Mouse (Mus musculus) spleen, adult 2 months (tissue): ENCODE results near the gene Pdzph1. TPM values are rescaled to one million over a fixed set of nuclear protein-coding genes. Genes with fewer than 3 reads are reported as not detected.
A peak's percentile ranks its signal among the peaks of the same experiment; 100 is the strongest.

ENCODE experiments used
- DNase-seq, 2 experiments: peaks; one replicate each; pipeline versions ENCODE4 v3.0.0 to v3.0.0-alpha.2; 2012 to 2021; ENCODE audit warnings: low spot score in 2 of 2, low read depth in 1 of 2
- H3K27ac ChIP-seq: fragments of 200-500 bp; 2 replicates; pipeline ENCODE4 v1.5.1; 2012; ENCODE audit warnings: low read length, inconsistent platforms; ENCODE audit not compliant: insufficient read depth
- H3K27me3 ChIP-seq: fragments of 200-500 bp; 2 replicates; pipeline ENCODE4 v1.6.1; 2012; ENCODE audit warnings: mild to moderate bottlenecking, moderate library complexity, low read length, inconsistent platforms; ENCODE audit not compliant: control insufficient read depth, insufficient read depth
- H3K36me3 ChIP-seq: fragments of 200-500 bp; 2 replicates; pipeline ENCODE4 v1.6.1; 2012; ENCODE audit warnings: mild to moderate bottlenecking, low read length, inconsistent platforms; ENCODE audit not compliant: control insufficient read depth, insufficient read depth
- H3K4me1 ChIP-seq: fragments of 200-500 bp; 2 replicates; pipeline ENCODE4 v1.6.1; 2011; ENCODE audit warnings: inconsistent platforms; ENCODE audit not compliant: control insufficient read depth, insufficient read depth, insufficient read length
- H3K4me3 ChIP-seq: fragments of 200-500 bp; 2 replicates; pipeline ENCODE4 v1.5.1; 2011; ENCODE audit warnings: mild to moderate bottlenecking, inconsistent platforms; ENCODE audit not compliant: insufficient read depth, insufficient read length; ENCODE audit errors: extremely low read depth
- CTCF ChIP-seq: fragments of 200-500 bp; IDR thresholded peaks from 2 replicates; pipeline ENCODE4 v1.5.1; 2011; ENCODE audit warnings: mild to moderate bottlenecking, inconsistent platforms; ENCODE audit not compliant: insufficient read depth, insufficient read length, insufficient replicate concordance; ENCODE audit errors: extremely low read depth
- POLR2A ChIP-seq: fragments of 200-500 bp; IDR thresholded peaks from 2 replicates; pipeline ENCODE4 v1.6.1; 2011; ENCODE audit warnings: low read depth, low read length, inconsistent platforms
- WGBS: fragments of 180-500 bp; shearing (Covaris S2); methylation state at CpG from one replicate; pipeline ENCODE4 v1.1.7; 2018; 5-methylcytosine and 5-hydroxymethylcytosine counted together
- polyA plus RNA-seq: library from polyadenylated mRNA; depleted of rRNA; stranded (reverse); fragments of >200 nt; gene quantifications from 2 replicates; pipeline ENCODE4 v1.2.3, GENCODE M21; 2012; rRNA removed

The Pdzph1 gene
- polyA plus RNA-seq: 0.19 TPM in 1 of 2 replicates, not detected in the other

GRCm38 (mm10) chr17:58991275-58991674 is at the start of gene Pdzph1:
Gene Pdzph1, minus strand, starts transcription at chr17:58991375.
- TF ChIP-seq POLR2A: no peak
- TF ChIP-seq CTCF: no peak
- H3K4me3 ChIP-seq: no peak within 1 kb of the TSS
- no peaks in the 10 kb centered on the region for H3K36me3 ChIP-seq
- H3K27ac ChIP-seq: no peak within 1 kb of the TSS
- no peaks in the 10 kb centered on the region for H3K4me1 ChIP-seq
- WGBS: 84% methylated on average over 6 of the region's 6 CpGs
- H3K27me3 ChIP-seq: no peaks in the 10 kb centered on the region
- DNase-seq: no peak

- Histone ChIP-seq H3K4me3 (no peak overlapping the region), H3K27me3 (no peaks in the 10 kb centered on the region), H3K4me1 (no peaks in the 10 kb centered on the region), H3K36me3 (no peaks in the 10 kb centered on the region), H3K27ac (no peak overlapping the region)
- DNase-seq: no peak
- TF ChIP-seq POLR2A (no peak), CTCF (no peak)
- WGBS: 41% methylated on average over 5 of the region's 5 CpGs
These were observed 48.6 kb upstream of the Pdzph1 start for GRCm38 (mm10) chr17:59039754-59040153.

GRCm38 (mm10) chr17:59033445-59033844 is 42.3 kb upstream of the Pdzph1 start:
- Histone ChIP-seq H3K4me3 (no peak overlapping the region), H3K27ac (no peak overlapping the region), H3K36me3 (no peaks in the 10 kb centered on the region), H3K4me1 (no peaks in the 10 kb centered on the region), H3K27me3 (no peaks in the 10 kb centered on the region)
- no peak for DNase-seq
- WGBS: 86% methylated on average over 3 of the region's 3 CpGs
- TF ChIP-seq CTCF (no peak), POLR2A (no peak)

- H3K36me3 ChIP-seq: no peaks in the 10 kb centered on the region
- TF ChIP-seq POLR2A (no peak), CTCF (no peak)
- 87% methylated on average over 3 of the region's 3 CpGs for WGBS
- H3K4me3 ChIP-seq: no peak overlapping the region
- no peak for DNase-seq
- H3K4me1 ChIP-seq: no peaks in the 10 kb centered on the region
- no peak overlapping the region for H3K27ac ChIP-seq
- H3K27me3 ChIP-seq: no peaks in the 10 kb centered on the region
These were observed 35.2 kb upstream of the Pdzph1 start for GRCm38 (mm10) chr17:59026336-59026735.

- no peak overlapping the region for H3K27ac ChIP-seq
- H3K36me3 ChIP-seq: no peaks in the 10 kb centered on the region
- TF ChIP-seq POLR2A: no peak
- no peak overlapping the region for H3K4me3 ChIP-seq
- H3K27me3 ChIP-seq: no peaks in the 10 kb centered on the region
- H3K4me1 ChIP-seq: no peaks in the 10 kb centered on the region
- DNase-seq: no peak
- WGBS: 77% methylated on average over 6 of the region's 6 CpGs
These were observed 33.3 kb upstream of the Pdzph1 start for GRCm38 (mm10) chr17:59024502-59024901.

- Histone ChIP-seq H3K27me3 (no peaks in the 10 kb centered on the region), H3K4me1 (no peaks in the 10 kb centered on the region), H3K36me3 (no peaks in the 10 kb centered on the region), H3K27ac (no peak overlapping the region), H3K4me3 (no peak overlapping the region)
- DNase-seq: no peak
- WGBS: 78% methylated on average over 5 of the region's 5 CpGs
- no peak for TF ChIP-seq POLR2A
- TF ChIP-seq CTCF: no peak
These were observed 32.8 kb upstream of the Pdzph1 start for GRCm38 (mm10) chr17:59023971-59024370.

- Histone ChIP-seq H3K27me3 (no peaks in the 10 kb centered on the region), H3K4me3 (no peak overlapping the region), H3K4me1 (no peaks in the 10 kb centered on the region), H3K27ac (no peak overlapping the region), H3K36me3 (no peaks in the 10 kb centered on the region)
- no peak for DNase-seq
- TF ChIP-seq POLR2A (no peak), CTCF (no peak)
- 94% methylated on average over 4 of the region's 4 CpGs for WGBS
These were observed 27.5 kb upstream of the Pdzph1 start for GRCm38 (mm10) chr17:59018666-59019065.

- Histone ChIP-seq H3K4me1 (no peaks in the 10 kb centered on the region), H3K27me3 (no peaks in the 10 kb centered on the region), H3K4me3 (peak within 1 kb of the TSS; percentile 66), H3K36me3 (no peaks in the 10 kb centered on the region), H3K27ac (no peak within 1 kb of the TSS)
- peak in 1 of 2 experiments; percentile 32 for DNase-seq
- no peak for TF ChIP-seq POLR2A
- TF ChIP-seq CTCF: no peak
- under 1% methylated on average over 22 of the region's 22 CpGs for WGBS
These were observed 21.9 kb upstream of the Pdzph1 start, which contains the start of gene Nudt12 for GRCm38 (mm10) chr17:59013091-59013459. Gene Nudt12, minus strand, starts transcription at chr17:59013372.
